Comparison of ENCODE assay signal across 8 mouse cellular contexts in the genomic region with DNA sequence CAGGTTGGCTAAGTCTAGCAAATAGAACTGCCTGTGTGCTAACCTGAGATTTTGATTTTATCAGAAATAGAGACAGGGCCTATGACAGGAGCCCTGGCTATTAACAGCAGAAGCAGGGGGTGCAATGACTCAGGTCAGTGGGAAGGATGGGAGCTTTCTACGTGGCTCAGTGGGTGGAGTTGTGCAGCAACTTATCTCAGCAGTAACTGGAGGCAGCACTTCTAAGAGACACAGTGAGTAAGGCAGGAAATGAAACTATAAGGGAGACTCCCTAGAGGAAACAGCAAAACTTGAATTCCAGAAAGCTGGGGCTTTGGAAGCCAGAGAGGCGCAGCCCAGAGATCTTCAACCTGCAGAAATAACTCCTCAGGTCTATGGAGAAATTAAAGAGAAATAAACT. TPM values are rescaled to one million over a fixed set of nuclear protein-coding genes. Genes with fewer than 3 reads are reported as not detected.
A peak's percentile ranks its signal among the peaks of the same experiment; 100 is the strongest.
DNase-seq lines count a peak whose midpoint lies in the region; ATAC-seq and TF ChIP-seq lines count a peak whose summit lies in the region.

No protein-coding gene starts in this region.

- H3K9me3 ChIP-seq in liver, embryonic 12.5 days (replicated peaks), result no peaks in the 10 kb centered on the region
- H3K9me3 ChIP-seq in stomach, embryonic 16.5 days (replicated peaks; ENCODE audit: control insufficient read depth, low read length), result no peaks in the 10 kb centered on the region
- no peaks in the 10 kb centered on the region for H3K9me3 ChIP-seq in kidney, embryonic 16.5 days (ENCODE audit: low read length)

- no peak overlapping the region for H3K4me3 ChIP-seq in liver, embryonic 12.5 days
- H3K4me3 ChIP-seq in stomach, embryonic 16.5 days (replicated peaks; ENCODE audit: low read length), result no peak overlapping the region
- no peak overlapping the region for H3K4me3 ChIP-seq in kidney, embryonic 16.5 days (ENCODE audit: low read length)
- H3K4me3 ChIP-seq in cerebellum, adult 2 months (replicated peaks; ENCODE audit: insufficient read depth, low read depth, low read length), result no peak overlapping the region

- H3K27ac ChIP-seq in liver, embryonic 12.5 days, result peak overlapping the region; percentile 48; the same call in 1 of the 2 replicates
- H3K27ac ChIP-seq in stomach, embryonic 16.5 days (ENCODE audit: low read length), result no peak overlapping the region
- H3K27ac ChIP-seq in kidney, embryonic 16.5 days (ENCODE audit: low read length), result no peak overlapping the region
- H3K27ac ChIP-seq in cerebellum, adult 2 months (ENCODE audit: insufficient read depth, low read length), result no peak overlapping the region

- TF ChIP-seq CTCF in cerebellum, adult 2 months (IDR thresholded peaks at IDR 0.05; ENCODE audit: borderline replicate concordance, insufficient read depth, low read depth, low read length), result no peak

- peak; percentile 24 to 26 for DNase-seq in spleen, postnatal 36 days (ENCODE audit: low spot score in 2 of 2)
- DNase-seq in spleen, postnatal 14 days (ENCODE audit: low spot score in 2 of 2), result no peak
- DNase-seq in layer of hippocampus, adult 11-12 months (ENCODE audit: low spot score), result no peak
- DNase-seq in cerebellum, adult 2 months, result no peak

- peaks cover 6% of the 10 kb centered on the region; the same call in 1 of the 2 replicates for H3K27me3 ChIP-seq in liver, embryonic 12.5 days (replicated peaks)
- H3K27me3 ChIP-seq in stomach, embryonic 16.5 days (ENCODE audit: control insufficient read depth, insufficient read depth, low read length), result no peaks in the 10 kb centered on the region
- no peaks in the 10 kb centered on the region for H3K27me3 ChIP-seq in kidney, embryonic 16.5 days (ENCODE audit: insufficient read depth, low read length)
- no peaks in the 10 kb centered on the region for H3K27me3 ChIP-seq in cerebellum, adult 2 months (ENCODE audit: control insufficient read depth, insufficient read depth, low read length)

- H3K36me3 ChIP-seq in liver, embryonic 12.5 days, result no peaks in the 10 kb centered on the region
- H3K36me3 ChIP-seq in stomach, embryonic 16.5 days (ENCODE audit: control insufficient read depth, insufficient read depth, low read length), result no peaks in the 10 kb centered on the region
- H3K36me3 ChIP-seq in kidney, embryonic 16.5 days (ENCODE audit: insufficient read depth, low read length), result no peaks in the 10 kb centered on the region

- peak; percentile 83 for ATAC-seq in erythroid progenitor cell, adult 5-6 weeks (replicated peaks; ENCODE audit: low FRiP score, poor library complexity, severe bottlenecking)
- peak; percentile 98 for ATAC-seq in liver, embryonic 12.5 days
- peak; percentile 62; the same call in 1 of the 2 replicates for ATAC-seq in stomach, embryonic 16.5 days (ENCODE audit: insufficient read depth, low FRiP score)
- ATAC-seq in kidney, embryonic 16.5 days (ENCODE audit: low FRiP score, low TSS enrichment), result no peak

- H3K9ac ChIP-seq in liver, embryonic 12.5 days, result no peak overlapping the region
- H3K9ac ChIP-seq in stomach, embryonic 16.5 days (ENCODE audit: low read length), result no peak overlapping the region
- no peak overlapping the region for H3K9ac ChIP-seq in kidney, embryonic 16.5 days (replicated peaks; ENCODE audit: low read length)

- no peak for TF ChIP-seq POLR2A in cerebellum, adult 2 months (IDR thresholded peaks at IDR 0.05; ENCODE audit: borderline replicate concordance, insufficient read depth, low read length)

- H3K4me2 ChIP-seq in liver, embryonic 12.5 days, result peak overlapping the region; percentile 43
- no peak overlapping the region for H3K4me2 ChIP-seq in stomach, embryonic 16.5 days (ENCODE audit: low read depth, low read length)
- no peak overlapping the region for H3K4me2 ChIP-seq in kidney, embryonic 16.5 days (replicated peaks; ENCODE audit: low read depth, low read length)

- 22% methylated on average over 2 of the region's 2 CpGs for WGBS in liver, embryonic 12.5 days (ENCODE audit: insufficient replicate concordance)
- WGBS in stomach, embryonic 16.5 days, result 43% methylated on average over 2 of the region's 2 CpGs
- WGBS in kidney, embryonic 16.5 days, result 34% methylated on average over 2 of the region's 2 CpGs
- 73% methylated on average over 2 of the region's 2 CpGs for WGBS in cerebellum, adult 2 months

- H3K4me1 ChIP-seq in liver, embryonic 12.5 days, result peaks cover 12% of the 10 kb centered on the region
- 0 out of 2 replicates have a peak, but pooled peaks cover 3% of the 10 kb centered on the region for H3K4me1 ChIP-seq in stomach, embryonic 16.5 days (ENCODE audit: control insufficient read depth, insufficient read depth, low read length)
- no peaks in the 10 kb centered on the region; the same call in 1 of the 2 replicates for H3K4me1 ChIP-seq in kidney, embryonic 16.5 days (ENCODE audit: insufficient read depth, low read length)
- no peaks in the 10 kb centered on the region for H3K4me1 ChIP-seq in cerebellum, adult 2 months (ENCODE audit: control insufficient read depth, insufficient read depth, low read length)

RNA-seq across cellular contexts. Expression of a gene that starts 8.4 kb away (rescaled TPM):
- total RNA-seq in erythroid progenitor cell, adult 5-6 weeks (2015; ENCODE audit: low replicate concordance), result 32.4 and 42.8 TPM in 2 replicates
- 17.8 and 38.4 TPM in 2 replicates for total RNA-seq in erythroid progenitor cell, adult 5-6 weeks (2017; ENCODE audit: low replicate concordance)
- 18.3 and 18.7 TPM in 2 replicates for polyA plus RNA-seq in liver, embryonic 12.5 days (2016; fragmentation: Nextera tagmentation; extraction: Ambion mirVana)
- polyA plus RNA-seq in stomach, embryonic 16.5 days (2015; fragmentation: Nextera tagmentation; extraction: Ambion mirVana), result 21.1 and 24.3 TPM in 2 replicates
- polyA plus RNA-seq in kidney, embryonic 16.5 days (2015; fragmentation: Nextera tagmentation; extraction: Ambion mirVana), result 41.4 and 43.5 TPM in 2 replicates
- polyA plus RNA-seq in cerebellum, adult 2 months (2012; rRNA removed), result 23.7 and 23.8 TPM in 2 replicates

Comparison
In these comparisons a context has a peak if more than half of its experiments do, and no peak if none do; other contexts are left out.
1. DNase-seq: peak in spleen, postnatal 36 days (2 of 2); none in spleen, postnatal 14 days (0 of 2), layer of hippocampus, adult 11-12 months (single experiment) and cerebellum, adult 2 months (0 of 2).